Mouse (Mus musculus) myocyte (in vitro differentiated cells): ENCODE results near the gene Ftsj1.

Experiments
- CEBPB ChIP-seq: IDR thresholded peaks from 2 replicates; pipeline ENCODE4 v1.6.1; 2011; ENCODE audit warnings: mild to moderate bottlenecking, moderate library complexity; ENCODE audit not compliant: poor library complexity, insufficient read depth, severe bottlenecking
- E2F4 ChIP-seq: IDR thresholded peaks from one replicate; pipeline ENCODE4 v1.6.1; 2011; ENCODE audit warnings: mild to moderate bottlenecking, control low read depth, moderate library complexity; ENCODE audit not compliant: insufficient read depth
- MAX ChIP-seq: IDR thresholded peaks from one replicate; pipeline ENCODE4 v1.6.1; 2011; ENCODE audit warnings: low read depth, mild to moderate bottlenecking, control low read depth
- MYOG ChIP-seq, 3 experiments: IDR thresholded peaks; one replicate each; pipeline ENCODE4 v1.6.1; 2011; ENCODE audit warnings: control low read depth in 2 of 3, low read depth in 2 of 3, mild to moderate bottlenecking in 2 of 3; ENCODE audit not compliant: insufficient read length in 2 of 3, control insufficient read depth in 1 of 3, insufficient read depth in 1 of 3
- POLR2A ChIP-seq: IDR thresholded peaks from one replicate; pipeline ENCODE4 v1.6.1; 2011; ENCODE audit warnings: low read depth, mild to moderate bottlenecking, control low read depth, moderate library complexity; ENCODE audit not compliant: insufficient read length
- POLR2AphosphoS2 ChIP-seq: IDR thresholded peaks from one replicate; pipeline ENCODE4 v1.6.1; 2011; ENCODE audit warnings: low read depth, control low read depth; ENCODE audit not compliant: insufficient read length
- REST ChIP-seq: IDR thresholded peaks from one replicate; pipeline ENCODE4 v1.6.1; 2011; ENCODE audit warnings: mild to moderate bottlenecking, control low read depth, moderate library complexity; ENCODE audit not compliant: insufficient read depth, insufficient read length
- USF1 ChIP-seq: IDR thresholded peaks from one replicate; pipeline ENCODE4 v1.6.1; 2011; ENCODE audit warnings: low read depth, mild to moderate bottlenecking, control low read depth, moderate library complexity

GRCm38 (mm10) chrX:8192126-8192639 lies 60.0 kb downstream of the Ftsj1 start:
- TF ChIP-seq CEBPB (no peak), REST (no peak), POLR2A (no peak), MYOG (IDR thresholded peaks at IDR 0.05; ENCODE audit: control insufficient read depth in 1 of 3, insufficient read depth in 1 of 3, insufficient read length in 2 of 3, low read depth in 2 of 3) (no peak), E2F4 (no peak), POLR2AphosphoS2 (no peak), USF1 (no peak), MAX (no peak)
